Mouse (Mus musculus) liver, embryonic 12.5 days (tissue): Measurements from ENCODE around the gene Mlec. TPM values are rescaled to one million over a fixed set of nuclear protein-coding genes. Genes with fewer than 3 reads are reported as not detected.
A peak's percentile ranks its signal among the peaks of the same experiment; 100 is the strongest.

ENCODE experiments used
- ATAC-seq: fragments of 200-750 bp; cut with Nextera tagmentation; 2 replicates; pipeline ENCODE4 v1.8.0; 2017; ENCODE audit warnings: moderate number of reproducible peaks, mild to moderate bottlenecking, moderate library complexity
- H3K27ac ChIP-seq: fragments of 300-500 bp; sonication (generic); 2 replicates; pipeline ENCODE4 v1.5.1; 2016; ENCODE audit warnings: mild to moderate bottlenecking
- H3K27me3 ChIP-seq: fragments of 300-500 bp; sonication (generic); replicated peaks from 2 replicates; pipeline ENCODE4 v1.6.1; 2016; ENCODE audit warnings: mild to moderate bottlenecking, moderate library complexity
- H3K36me3 ChIP-seq: fragments of 300-500 bp; sonication (generic); 2 replicates; pipeline ENCODE4 v1.6.1; 2016; ENCODE audit warnings: mild to moderate bottlenecking, moderate library complexity
- H3K4me1 ChIP-seq: fragments of 300-500 bp; sonication (generic); 2 replicates; pipeline ENCODE4 v1.6.1; 2016
- H3K4me2 ChIP-seq: fragments of 300-500 bp; sonication (generic); 2 replicates; pipeline ENCODE4 v1.6.1; 2016; ENCODE audit warnings: mild to moderate bottlenecking, moderate library complexity
- H3K4me3 ChIP-seq: fragments of 300-500 bp; sonication (generic); 2 replicates; pipeline ENCODE4 v1.5.1; 2016; ENCODE audit warnings: mild to moderate bottlenecking, moderate library complexity
- H3K9ac ChIP-seq: fragments of 300-500 bp; sonication (generic); 2 replicates; pipeline ENCODE4 v1.6.1; 2016; ENCODE audit warnings: mild to moderate bottlenecking, moderate library complexity
- H3K9me3 ChIP-seq: fragments of 300-500 bp; sonication (generic); replicated peaks from 2 replicates; pipeline ENCODE4 v1.6.1; 2016; ENCODE audit warnings: mild to moderate bottlenecking, moderate library complexity
- WGBS: fragments of 180-500 bp; shearing (Covaris S2); methylation state at CpG from one replicate; pipeline ENCODE4 v1.1.7; 2016; ENCODE audit not compliant: insufficient replicate concordance; 5-methylcytosine and 5-hydroxymethylcytosine counted together
- polyA plus RNA-seq: library from polyadenylated mRNA; unstranded; fragments of >200 nt; fragmentation: Nextera tagmentation; extraction: Ambion mirVana; gene quantifications from 2 replicates; pipeline ENCODE4 v1.2.1, GENCODE M21; 2016

Gene Mlec
- polyA plus RNA-seq, 1 experiment from 2014 or later, result 46.8 TPM

- H3K4me2 ChIP-seq, result no peak overlapping the region
- H3K4me1 ChIP-seq, result peaks cover 4% of the 10 kb centered on the region
- H3K27me3 ChIP-seq, result no peaks in the 10 kb centered on the region
- H3K9me3 ChIP-seq, result no peaks in the 10 kb centered on the region
- H3K27ac ChIP-seq, result no peak overlapping the region
- no peak overlapping the region for H3K9ac ChIP-seq
- WGBS, result 68% methylated on average over 3 of the region's 3 CpGs
- no peak for ATAC-seq
- H3K36me3 ChIP-seq, result peaks cover 81% of the 10 kb centered on the region
- no peak overlapping the region for H3K4me3 ChIP-seq
These were observed 10.6 kb downstream of the Mlec start for GRCm38 (mm10) chr5:115147388-115147787.

GRCm38 (mm10) chr5:115146747-115147130 is 11.2 kb downstream of the Mlec start:
- Histone ChIP-seq H3K36me3 (peaks cover 76% of the 10 kb centered on the region), H3K27ac (no peak overlapping the region), H3K4me1 (no peaks in the 10 kb centered on the region), H3K9ac (no peak overlapping the region), H3K4me2 (no peak overlapping the region), H3K9me3 (no peaks in the 10 kb centered on the region), H3K27me3 (no peaks in the 10 kb centered on the region), H3K4me3 (no peak overlapping the region)
- ATAC-seq, result no peak

GRCm38 (mm10) chr5:115145976-115146746 is 11.8 kb downstream of the Mlec start:
- no peak overlapping the region for H3K9ac ChIP-seq
- no peaks in the 10 kb centered on the region for H3K27me3 ChIP-seq
- no peak for ATAC-seq
- H3K4me1 ChIP-seq, result no peaks in the 10 kb centered on the region
- no peak overlapping the region for H3K27ac ChIP-seq
- WGBS, result 73% methylated on average over 6 of the region's 6 CpGs
- peaks cover 71% of the 10 kb centered on the region for H3K36me3 ChIP-seq
- H3K9me3 ChIP-seq, result no peaks in the 10 kb centered on the region
- no peak overlapping the region for H3K4me2 ChIP-seq
- no peak overlapping the region for H3K4me3 ChIP-seq

GRCm38 (mm10) chr5:115145253-115145968 is 12.6 kb downstream of the Mlec start:
- Histone ChIP-seq H3K36me3 (peaks cover 64% of the 10 kb centered on the region), H3K27me3 (no peaks in the 10 kb centered on the region), H3K4me1 (no peaks in the 10 kb centered on the region), H3K27ac (no peak overlapping the region), H3K9ac (no peak overlapping the region), H3K4me2 (no peak overlapping the region), H3K9me3 (no peaks in the 10 kb centered on the region), H3K4me3 (no peak overlapping the region)
- ATAC-seq, result no peak
- whole genome bisulfite sequencing, result 77% methylated on average over 11 of the region's 11 CpGs

- H3K36me3 ChIP-seq, result peaks cover 54% of the 10 kb centered on the region
- H3K4me3 ChIP-seq, result no peak overlapping the region
- no peak overlapping the region for H3K9ac ChIP-seq
- no peak overlapping the region for H3K27ac ChIP-seq
- no peaks in the 10 kb centered on the region for H3K9me3 ChIP-seq
- H3K4me1 ChIP-seq, result no peaks in the 10 kb centered on the region
- WGBS, result 76% methylated on average over 6 of the region's 6 CpGs
- H3K4me2 ChIP-seq, result no peak overlapping the region
- no peak for ATAC-seq
- no peaks in the 10 kb centered on the region for H3K27me3 ChIP-seq
These were observed 13.5 kb downstream of the Mlec start for GRCm38 (mm10) chr5:115144471-115144870.

- Histone ChIP-seq H3K4me3 (no peak overlapping the region), H3K4me1 (no peaks in the 10 kb centered on the region), H3K36me3 (peaks cover 47% of the 10 kb centered on the region), H3K4me2 (no peak overlapping the region), H3K9ac (no peak overlapping the region), H3K27me3 (0 out of 2 replicates have a peak, but pooled peaks cover 6% of the 10 kb centered on the region), H3K9me3 (no peaks in the 10 kb centered on the region), H3K27ac (no peak overlapping the region)
- 72% methylated on average over 10 of the region's 10 CpGs for WGBS
- no peak for ATAC-seq
These were observed 14.4 kb downstream of the Mlec start for GRCm38 (mm10) chr5:115143552-115143951.

GRCm38 (mm10) chr5:115142166-115142697 is 15.7 kb downstream of the Mlec start:
- Histone ChIP-seq H3K4me3 (no peak overlapping the region), H3K9ac (no peak overlapping the region), H3K27ac (no peak overlapping the region), H3K36me3 (peaks cover 33% of the 10 kb centered on the region), H3K4me1 (no peaks in the 10 kb centered on the region), H3K27me3 (peaks cover 15% of the 10 kb centered on the region; the same call in 1 of the 2 replicates), H3K4me2 (no peak overlapping the region), H3K9me3 (no peaks in the 10 kb centered on the region)
- 78% methylated on average over 9 of the region's 9 CpGs for WGBS
- ATAC-seq, result no peak

- H3K9me3 ChIP-seq, result no peaks in the 10 kb centered on the region
- no peak overlapping the region for H3K27ac ChIP-seq
- H3K9ac ChIP-seq, result no peak overlapping the region
- no peak overlapping the region for H3K4me3 ChIP-seq
- 49% methylated on average over 3 of the region's 3 CpGs for WGBS
- H3K36me3 ChIP-seq, result peaks cover 18% of the 10 kb centered on the region
- no peak for ATAC-seq
- H3K4me2 ChIP-seq, result no peak overlapping the region
- no peaks in the 10 kb centered on the region for H3K4me1 ChIP-seq
- peaks cover 30% of the 10 kb centered on the region; the same call in 1 of the 2 replicates for H3K27me3 ChIP-seq
These were observed 17.3 kb downstream of the Mlec start for GRCm38 (mm10) chr5:115140726-115141125.

GRCm38 (mm10) chr5:115139124-115139523 is 18.9 kb downstream of the Mlec start:
- no peak overlapping the region for H3K4me2 ChIP-seq
- peaks cover 4% of the 10 kb centered on the region; the same call in 1 of the 2 replicates for H3K36me3 ChIP-seq
- H3K27me3 ChIP-seq, result peaks cover 30% of the 10 kb centered on the region; the same call in 1 of the 2 replicates
- 56% methylated on average over 4 of the region's 4 CpGs for WGBS
- no peaks in the 10 kb centered on the region for H3K9me3 ChIP-seq
- no peak overlapping the region for H3K9ac ChIP-seq
- H3K4me3 ChIP-seq, result no peak overlapping the region
- no peak overlapping the region for H3K27ac ChIP-seq
- H3K4me1 ChIP-seq, result peaks cover 3% of the 10 kb centered on the region
- ATAC-seq, result no peak

GRCm38 (mm10) chr5:115134234-115135165 is 23.5 kb downstream of the Mlec start, which contains the start of gene Unc119b:
Gene Unc119b (minus strand): TSS chr5:115134975.
- H3K9ac ChIP-seq, result peak within 1 kb of the TSS; percentile 83
- peak; percentile 94 for ATAC-seq
- peaks cover 10% of the 10 kb centered on the region for H3K36me3 ChIP-seq
- H3K27ac ChIP-seq, result peak within 1 kb of the TSS; percentile 42; the same call in 1 of the 2 replicates
- peak within 1 kb of the TSS; percentile 76 for H3K4me3 ChIP-seq
- H3K4me2 ChIP-seq, result peak within 1 kb of the TSS; percentile 99
- WGBS, result under 1% methylated on average over 72 of the region's 81 CpGs
- H3K4me1 ChIP-seq, result peaks cover 18% of the 10 kb centered on the region
- peaks cover 30% of the 10 kb centered on the region; the same call in 1 of the 2 replicates for H3K27me3 ChIP-seq
- no peaks in the 10 kb centered on the region for H3K9me3 ChIP-seq

GRCm38 (mm10) chr5:115133358-115134066 is 24.5 kb downstream of the Mlec start:
- H3K4me2 ChIP-seq, result peak overlapping the region; percentile 99
- no peak overlapping the region for H3K27ac ChIP-seq
- 66% methylated on average over 6 of the region's 6 CpGs for WGBS
- H3K9ac ChIP-seq, result peak overlapping the region; percentile 83
- peaks cover 19% of the 10 kb centered on the region for H3K36me3 ChIP-seq
- H3K4me1 ChIP-seq, result peaks cover 18% of the 10 kb centered on the region
- ATAC-seq, result no peak
- H3K27me3 ChIP-seq, result peaks cover 23% of the 10 kb centered on the region; the same call in 1 of the 2 replicates
- H3K4me3 ChIP-seq, result peak overlapping the region; percentile 76
- no peaks in the 10 kb centered on the region for H3K9me3 ChIP-seq
